Mouse (Mus musculus) cerebellum, postnatal 36 days (tissue): ENCODE data around the gene Apon.
"Not testable (repeated sequence)": the region's sequence is repeated elsewhere in the genome, so short reads cannot be mapped to it uniquely, and the experiment has no call there.

ENCODE experiments used
- DNase-seq, 2 experiments: peaks; one replicate each; pipeline ENCODE4 v3.0.0; 2021 to 2022; ENCODE audit warnings: mixed read lengths in 2 of 2

The Apon gene

DNA sequence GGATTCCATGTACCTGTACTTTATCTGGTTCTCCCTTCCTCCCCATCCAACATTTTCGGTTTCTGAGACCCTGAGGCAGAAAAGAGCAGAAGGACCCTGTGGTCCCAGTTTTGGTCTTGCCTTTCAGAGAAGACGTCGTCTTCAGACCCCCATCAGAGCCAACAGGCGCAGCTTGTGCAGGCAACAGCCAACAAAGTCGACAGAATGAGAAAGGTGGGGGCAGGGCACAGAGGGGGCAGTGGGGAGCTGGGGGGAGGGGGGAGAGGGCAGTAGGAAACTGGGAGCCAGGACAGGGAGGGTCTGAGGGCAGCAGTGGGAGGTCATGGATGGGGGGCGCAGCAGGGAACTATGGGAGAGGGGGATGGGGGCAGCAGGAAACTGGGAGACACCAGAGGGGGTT, 24.3 kb downstream of the Apon start:
- no peak for DNase-seq

DNA sequence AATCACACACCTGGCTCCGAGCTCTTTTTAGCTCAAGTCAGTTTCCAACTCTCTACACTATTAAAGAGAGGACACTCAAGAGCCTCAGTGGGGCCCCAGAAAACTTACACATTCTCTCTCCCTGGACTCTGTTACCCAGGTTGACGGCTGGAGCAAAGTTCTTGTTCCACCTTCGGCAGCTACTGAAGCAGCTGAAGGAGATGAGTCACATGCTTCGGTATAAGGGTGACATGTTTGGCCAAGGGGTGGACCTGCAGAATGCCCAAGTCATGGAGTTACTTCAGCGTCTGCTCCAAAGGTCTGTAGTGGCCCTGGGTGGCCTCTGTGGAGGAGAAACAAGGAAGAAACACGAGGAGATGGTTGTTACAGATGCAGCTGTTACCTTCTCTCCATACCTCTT, 27.0 kb downstream of the Apon start:
- DNase-seq, result no peak

DNA sequence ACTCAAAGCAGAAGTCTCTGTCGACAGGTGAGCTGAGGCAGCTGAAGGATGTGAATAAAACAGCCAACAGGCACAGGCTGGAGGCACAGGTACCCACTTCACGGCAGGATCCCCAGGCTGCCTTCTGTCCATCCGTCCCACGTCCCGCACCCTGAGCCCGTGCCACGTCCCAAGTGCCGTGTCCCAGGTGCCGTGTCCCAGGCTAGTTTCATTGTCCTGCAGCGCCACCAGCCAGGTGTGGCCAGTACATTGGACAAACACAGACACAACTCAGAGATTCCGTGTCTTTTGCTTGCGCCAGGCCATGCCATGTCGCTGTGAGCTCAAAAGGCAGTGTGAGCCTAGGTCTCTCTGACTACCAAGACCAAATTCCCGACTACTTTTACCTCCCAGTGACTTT, 27.8 kb downstream of the Apon start:
- DNase-seq, result no peak

DNA sequence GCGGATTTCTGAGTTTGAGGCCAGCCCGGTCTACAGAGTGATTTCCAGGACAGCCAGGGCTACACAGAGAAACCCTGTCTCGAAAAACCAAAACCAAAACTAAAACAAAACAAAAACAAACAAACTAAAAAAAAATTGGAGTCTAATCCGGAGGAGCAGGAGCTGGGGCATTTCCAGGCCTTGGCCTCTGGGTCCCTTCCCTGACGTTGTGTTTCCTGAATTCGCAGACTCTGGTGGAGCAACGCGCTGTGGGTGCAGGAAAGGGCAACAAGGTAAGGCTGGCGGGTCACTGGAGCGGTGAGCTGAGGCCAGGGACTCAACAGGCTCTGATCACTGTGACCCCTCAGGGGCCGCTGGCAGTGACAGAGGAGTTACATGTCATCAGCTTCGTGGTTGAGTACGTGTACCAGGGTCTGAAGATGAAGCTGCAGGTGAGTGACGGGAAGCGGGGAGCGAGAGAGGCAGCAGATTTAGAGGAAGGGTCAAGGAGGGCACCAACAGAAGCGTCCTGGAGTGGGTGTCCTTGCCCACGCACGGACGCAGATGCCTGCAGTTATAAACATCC, 29.1 kb downstream of the Apon start:
- DNase-seq, result peak in 1 of 2 experiments; percentile 36

DNA sequence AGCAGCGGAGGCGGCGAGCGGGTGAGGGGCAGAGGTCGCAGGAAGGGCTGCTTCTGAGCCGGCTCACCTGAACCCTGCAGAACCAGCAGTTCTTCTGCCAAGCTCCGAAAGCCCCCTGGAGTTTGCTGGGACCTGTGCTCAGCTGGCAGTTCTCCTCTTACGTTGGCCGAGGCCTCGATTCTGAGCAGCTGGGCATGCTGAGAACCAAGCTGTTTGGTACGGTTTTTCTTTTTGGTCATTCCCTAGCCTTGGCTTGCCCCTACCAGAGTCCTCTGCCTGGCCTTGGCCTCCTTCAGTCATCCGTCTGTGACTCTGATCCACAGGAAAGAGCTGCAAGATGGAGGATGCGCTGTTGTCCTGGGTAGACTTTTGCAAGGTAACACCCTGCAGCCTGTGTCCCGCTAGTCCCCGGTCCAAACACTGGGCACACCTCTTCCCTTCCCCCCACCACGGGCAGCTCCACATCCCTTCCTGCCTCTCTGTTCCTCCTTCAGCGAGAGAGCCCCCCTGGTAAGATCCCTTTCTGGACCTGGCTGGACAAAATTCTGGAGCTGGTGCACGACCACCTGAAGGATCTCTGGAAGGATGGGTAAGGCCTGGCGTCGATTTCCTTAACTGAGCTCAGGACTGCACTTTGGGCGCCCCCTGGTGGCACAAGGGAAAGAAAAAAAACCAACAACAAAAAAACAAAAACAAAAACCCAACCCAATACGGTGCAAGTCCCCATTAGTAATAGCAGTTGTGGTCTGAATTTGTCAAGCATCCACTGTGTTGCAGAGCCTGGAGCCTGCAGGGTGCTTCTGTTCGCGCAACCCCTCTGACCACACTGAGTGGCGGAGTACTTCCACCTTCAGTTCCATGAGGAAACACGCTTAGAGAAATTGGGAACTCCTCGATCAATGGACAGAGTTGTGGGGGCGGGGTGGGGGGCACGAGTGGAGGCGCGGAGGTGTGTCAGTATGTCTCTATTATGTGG, 30.0 kb downstream of the Apon start:
- DNase-seq, result peak; percentile 96 to 99

DNA sequence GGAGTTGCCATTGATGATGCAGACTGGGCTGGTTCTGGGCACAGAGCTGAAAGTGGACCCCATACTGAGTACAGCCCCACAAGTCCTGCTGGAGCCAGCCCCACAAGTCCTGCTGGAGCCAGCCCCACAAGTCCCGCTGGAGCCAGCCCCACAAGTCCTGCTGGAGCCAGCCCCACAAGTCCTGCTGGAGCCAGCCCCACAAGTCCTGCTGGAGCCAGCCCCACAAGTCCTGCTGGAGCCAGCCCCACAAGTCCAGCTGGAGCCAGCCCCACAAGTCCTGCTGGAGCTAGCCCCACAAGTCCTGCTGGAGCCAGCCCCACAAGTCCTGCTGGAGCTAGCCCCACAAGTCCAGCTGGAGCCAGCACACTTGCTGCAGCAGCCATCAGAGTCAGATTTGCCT, 36.7 kb downstream of the Apon start:
- not testable (repeated sequence) for DNase-seq

DNA sequence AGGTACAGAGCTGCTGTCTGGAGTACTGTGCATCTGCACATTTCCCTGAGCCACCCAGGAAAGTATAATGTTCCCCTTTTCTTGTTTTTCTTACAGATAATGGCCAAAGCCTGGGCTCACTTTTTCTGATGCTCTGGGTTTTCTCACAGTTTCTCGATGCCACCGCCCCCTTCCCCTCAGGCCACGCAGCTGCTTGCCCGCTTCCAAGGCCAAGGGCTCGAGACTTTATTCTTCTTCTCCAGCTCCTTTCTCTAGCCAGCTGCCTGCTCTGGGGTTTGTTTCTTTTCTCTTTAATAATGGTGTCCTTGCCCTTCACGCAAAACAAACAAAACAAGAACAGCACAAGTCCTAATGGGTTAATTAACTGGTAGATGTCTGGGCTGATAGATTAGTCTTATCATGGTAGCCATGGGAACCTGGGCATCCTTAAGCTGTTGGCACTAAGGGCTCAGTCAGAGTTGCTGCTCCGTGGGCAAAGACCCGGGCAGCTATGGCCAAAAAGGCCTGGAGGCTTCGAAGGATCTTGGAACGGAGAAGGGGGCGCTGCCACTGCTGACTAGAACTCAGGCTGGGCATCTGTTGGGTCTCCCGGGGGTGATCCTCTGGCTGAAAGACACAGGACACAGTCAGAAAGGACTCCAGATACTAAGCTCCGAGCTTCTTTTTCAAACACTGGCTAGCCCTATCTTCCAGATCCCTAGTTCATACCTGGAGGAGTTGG, 42.6 kb downstream of the Apon start:
- DNase-seq, result no peak

DNA sequence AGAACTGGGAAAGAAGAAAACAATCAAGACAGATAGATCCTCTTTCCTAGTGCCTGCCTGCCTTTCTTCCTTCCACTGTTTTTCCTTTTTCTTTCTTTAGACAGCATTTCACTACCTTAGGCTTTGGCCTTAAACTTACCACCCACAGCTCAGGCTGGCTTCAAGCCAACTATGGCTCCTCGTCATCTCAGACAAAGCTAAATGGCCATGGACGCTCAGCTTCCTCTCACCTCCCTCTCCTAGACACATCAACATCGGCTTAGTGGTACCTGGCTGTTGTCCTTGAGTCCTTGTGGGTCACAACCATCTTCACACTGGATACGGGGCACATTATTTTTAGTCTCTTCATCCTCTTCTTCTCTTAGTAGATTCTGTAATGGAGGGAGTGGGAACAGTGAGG, 43.3 kb downstream of the Apon start:
- DNase-seq, result peak; percentile 71 to 74

DNA sequence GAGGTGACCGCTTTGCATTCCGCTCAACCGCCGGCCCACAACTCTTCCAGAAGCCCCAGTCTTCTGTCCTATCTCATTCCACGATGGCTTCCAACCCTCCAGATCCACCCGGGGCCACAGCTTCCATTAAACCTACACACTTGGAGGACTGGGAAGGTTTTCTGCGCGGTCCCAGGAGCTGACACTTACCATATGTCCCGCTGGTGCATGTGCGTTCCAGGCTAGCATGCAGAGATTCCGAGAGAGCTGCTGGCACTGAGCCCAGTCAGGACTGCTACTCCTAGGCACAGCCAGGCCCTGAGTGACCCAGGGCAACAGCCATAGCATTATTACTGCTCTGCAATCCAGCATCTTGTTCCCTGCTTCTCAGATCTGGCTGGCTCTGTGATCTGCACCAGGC, 43.7 kb downstream of the Apon start:
- DNase-seq, result peak; percentile 67 to 69

DNA sequence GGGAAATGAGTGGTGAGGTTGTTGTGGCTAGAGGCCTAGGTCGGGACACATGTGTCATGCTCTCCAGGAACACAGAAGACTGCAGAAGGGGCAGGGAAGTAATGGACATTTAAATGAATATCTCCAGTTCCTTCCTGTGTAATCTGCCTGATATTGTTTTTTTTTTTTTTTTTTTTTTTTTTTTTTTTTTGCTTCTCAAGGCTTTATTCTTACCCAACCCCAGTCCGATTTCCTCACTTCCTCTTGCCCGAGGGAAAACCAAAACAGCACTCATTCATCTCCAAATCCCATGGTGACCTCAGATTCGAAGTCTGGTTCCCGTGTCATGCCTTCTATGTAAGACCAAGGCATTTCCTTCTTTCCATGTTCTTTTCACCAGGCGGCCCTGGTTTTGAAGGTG, 44.3 kb downstream of the Apon start:
- no peak for DNase-seq

DNA sequence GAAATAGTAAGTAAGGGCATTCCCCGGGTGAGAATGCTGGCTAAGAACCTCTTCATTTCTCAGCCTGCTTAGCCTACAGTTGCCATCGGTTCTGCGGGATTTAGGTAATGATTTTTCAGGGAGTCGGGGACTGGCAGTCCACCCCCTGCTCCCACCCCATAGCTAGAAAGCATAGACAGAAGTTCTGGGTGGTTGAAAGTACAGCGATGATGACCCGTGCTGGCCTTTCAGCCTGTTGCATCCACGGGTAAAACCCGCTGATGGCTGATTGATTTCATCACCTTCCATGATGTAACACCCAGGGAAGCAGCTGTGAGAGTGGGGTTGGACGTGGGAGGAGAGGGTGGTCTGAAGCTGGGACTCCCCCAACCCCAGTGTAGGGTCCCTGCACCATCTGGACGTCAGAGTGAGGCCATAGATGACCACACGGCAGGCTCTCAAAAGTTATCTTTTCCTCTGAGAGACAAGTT, 44.8 kb downstream of the Apon start, which contains the start of gene Il23a:
Il23a (minus strand) TSS at position 51 of the 470 bp plus-strand sequence.
- DNase-seq, result no peak

DNA sequence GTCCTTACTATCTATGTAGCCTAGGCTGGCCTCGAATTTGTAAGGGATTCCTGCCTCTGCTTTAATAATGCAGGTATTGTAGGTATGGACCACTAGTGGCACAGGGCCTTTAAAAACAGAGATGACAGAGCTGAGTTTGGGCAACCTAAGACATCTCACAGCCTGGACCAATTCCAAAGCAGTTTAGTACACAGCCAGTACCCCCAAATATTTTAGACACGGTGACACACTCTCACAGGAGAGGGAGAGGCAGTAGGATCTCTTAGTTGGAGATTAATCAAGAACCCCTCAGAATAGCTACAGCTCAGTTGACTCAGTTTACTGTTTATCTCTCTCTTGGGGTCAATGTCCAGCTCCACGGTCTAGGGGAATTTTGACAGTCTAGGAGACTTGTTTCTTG, 48.5 kb downstream of the Apon start:
- peak in 1 of 2 experiments; percentile 20 for DNase-seq

DNA sequence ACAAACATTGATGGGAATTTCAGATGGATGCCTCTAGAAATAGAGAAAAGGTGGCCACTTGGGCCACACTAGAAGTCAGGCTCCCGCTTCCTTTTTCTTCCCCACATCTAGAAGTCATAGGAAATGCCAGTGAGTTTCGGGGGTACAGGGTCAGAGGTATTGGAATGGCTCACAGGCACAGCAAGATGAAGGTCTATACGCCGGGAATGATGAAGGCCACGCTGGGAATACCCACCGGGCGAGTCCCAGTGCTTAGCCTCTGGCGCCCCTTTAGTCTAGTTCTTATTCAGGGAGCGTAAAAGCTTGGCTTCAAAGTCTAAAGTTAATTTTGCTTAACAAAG, 48.9 kb downstream of the Apon start:
- DNase-seq, result no peak

DNA sequence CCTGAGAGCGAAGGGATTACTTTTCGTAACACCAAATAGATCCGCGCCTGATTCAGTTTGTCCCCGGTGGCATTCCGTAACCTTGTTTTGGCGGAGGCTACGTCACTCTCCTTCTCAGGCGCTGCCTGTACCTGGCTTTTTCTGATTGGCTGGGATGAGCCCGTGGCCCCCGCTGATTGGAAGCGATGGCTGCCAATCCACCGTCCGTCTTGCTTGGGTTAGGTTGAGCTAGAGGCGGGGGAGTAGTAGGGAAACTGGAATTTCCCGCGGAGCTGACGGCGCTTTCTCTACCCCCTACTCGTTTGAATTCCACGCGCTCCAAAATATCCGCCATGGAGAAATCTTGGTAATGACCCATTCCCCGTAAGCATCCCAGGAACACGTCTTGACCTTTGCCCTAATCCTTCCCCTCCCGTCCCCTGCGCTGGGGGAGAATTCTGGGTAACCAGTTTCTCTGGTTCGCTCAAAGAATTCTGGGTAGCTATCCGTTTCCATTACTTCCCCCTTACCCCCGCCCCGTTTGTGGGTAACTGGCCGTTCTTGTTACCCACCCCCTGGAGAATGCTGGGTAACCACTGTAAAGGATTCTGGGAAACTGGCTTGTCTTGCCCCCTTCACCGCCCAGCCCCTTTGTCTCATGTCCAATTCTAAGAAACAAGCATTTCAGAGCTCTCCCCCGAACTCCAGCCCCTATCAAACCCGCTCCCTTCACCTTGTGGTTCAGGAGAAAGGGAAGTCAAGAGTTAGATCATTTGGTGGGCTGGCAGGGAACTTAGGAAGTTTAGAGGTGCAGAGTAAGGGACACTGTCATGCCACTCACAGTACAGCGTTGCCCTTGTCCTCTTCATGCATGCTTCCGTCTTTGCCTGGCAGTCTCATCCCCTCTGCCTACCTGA, 49.5 kb downstream of the Apon start, which contains the start of gene Pan2:
Pan2 (plus strand) TSS at position 210 of the 896 bp plus-strand sequence.
- peak; percentile 100 for DNase-seq
